Mouse (Mus musculus) heart, embryonic 16.5 days (tissue): ENCODE data around the gene Acss3. TPM values are rescaled to one million over a fixed set of nuclear protein-coding genes. Genes with fewer than 3 reads are reported as not detected.

Experiments
- ATAC-seq: fragments of 200-750 bp; cut with Nextera tagmentation; replicated peaks from 2 replicates; pipeline ENCODE4 v1.8.0; 2017; ENCODE audit warnings: moderate number of reproducible peaks; ENCODE audit not compliant: insufficient read depth, low FRiP score; ENCODE audit errors: extremely low read depth
- H3K27ac ChIP-seq: fragments of 300-500 bp; sonication (generic); 2 replicates; pipeline ENCODE4 v1.5.1; 2014; ENCODE audit warnings: mild to moderate bottlenecking, low read length, control low read depth, moderate library complexity
- H3K27me3 ChIP-seq: fragments of 300-500 bp; sonication (generic); 2 replicates; pipeline ENCODE4 v1.6.1; 2014; ENCODE audit warnings: low read length, mixed read lengths; ENCODE audit not compliant: control insufficient read depth, insufficient read depth
- H3K36me3 ChIP-seq: fragments of 300-500 bp; sonication (generic); 2 replicates; pipeline ENCODE4 v1.6.1; 2014; ENCODE audit not compliant: control insufficient read depth, insufficient read depth
- H3K4me1 ChIP-seq: fragments of 300-500 bp; sonication (generic); 2 replicates; pipeline ENCODE4 v1.6.1; 2014; ENCODE audit warnings: low read length, mixed read lengths; ENCODE audit not compliant: control insufficient read depth, insufficient read depth
- H3K4me2 ChIP-seq: fragments of 300-500 bp; sonication (generic); 2 replicates; pipeline ENCODE4 v1.6.1; 2014; ENCODE audit warnings: low read depth, mild to moderate bottlenecking, control low read depth, low read length
- H3K4me3 ChIP-seq: fragments of 300-500 bp; sonication (generic); 2 replicates; pipeline ENCODE4 v1.5.1; 2014; ENCODE audit warnings: mild to moderate bottlenecking, control low read depth, low read length
- H3K9ac ChIP-seq: fragments of 300-500 bp; sonication (generic); 2 replicates; pipeline ENCODE4 v1.6.1; 2014; ENCODE audit warnings: low read length, control low read depth
- H3K9me3 ChIP-seq: fragments of 300-500 bp; sonication (generic); replicated peaks from 2 replicates; pipeline ENCODE4 v1.6.1; 2016; ENCODE audit warnings: low read length; ENCODE audit not compliant: control insufficient read depth
- whole genome bisulfite sequencing: fragments of 180-500 bp; shearing (Covaris S2); extraction: QIAGEN DNeasy Blood & Tissue Kit; methylation state at CpG from one replicate; pipeline ENCODE4 v1.1.7; 2014; 5-methylcytosine and 5-hydroxymethylcytosine counted together
- polyA plus RNA-seq: library from polyadenylated mRNA; unstranded; fragments of >200 nt; fragmentation: Nextera tagmentation; extraction: Ambion mirVana; gene quantifications from 2 replicates; pipeline ENCODE4 v1.2.1, GENCODE M21; 2015

Gene Acss3
- polyA plus RNA-seq, 1 experiment from 2014 or later, result 2.8 TPM

- no peaks in the 10 kb centered on the region for H3K36me3 ChIP-seq
- no peak overlapping the region for H3K9ac ChIP-seq
- H3K4me3 ChIP-seq, result no peak overlapping the region
- H3K4me1 ChIP-seq, result no peaks in the 10 kb centered on the region; the same call in 1 of the 2 replicates
- no peak for ATAC-seq
- no peaks in the 10 kb centered on the region for H3K9me3 ChIP-seq
- no peak overlapping the region for H3K4me2 ChIP-seq
- H3K27me3 ChIP-seq, result no peaks in the 10 kb centered on the region
- no peak overlapping the region for H3K27ac ChIP-seq
- 77% methylated on average over 2 of the region's 2 CpGs for WGBS
Observed at GRCm38 (mm10) chr10:107119135-107119534, 4.3 kb downstream of the Acss3 start.

GRCm38 (mm10) chr10:107116709-107117267 lies 6.7 kb downstream of the Acss3 start:
- 47% methylated on average over 4 of the region's 4 CpGs for WGBS
- no peak for ATAC-seq
- no peak overlapping the region for H3K27ac ChIP-seq

GRCm38 (mm10) chr10:107115930-107116642 lies 7.4 kb downstream of the Acss3 start:
- Histone ChIP-seq H3K9ac (no peak overlapping the region), H3K4me1 (no peaks in the 10 kb centered on the region), H3K27me3 (no peaks in the 10 kb centered on the region), H3K4me2 (no peak overlapping the region), H3K9me3 (no peaks in the 10 kb centered on the region), H3K4me3 (no peak overlapping the region), H3K36me3 (no peaks in the 10 kb centered on the region), H3K27ac (no peak overlapping the region)
- WGBS, result 41% methylated on average over 1 of the region's 1 CpGs
- no peak for ATAC-seq

More at GRCm38 (mm10) chr10:107116709-107117267, 6.7 kb downstream of the Acss3 start:
- Histone ChIP-seq H3K36me3 (no peaks in the 10 kb centered on the region), H3K4me1 (no peaks in the 10 kb centered on the region), H3K4me3 (no peak overlapping the region), H3K27me3 (no peaks in the 10 kb centered on the region), H3K9me3 (no peaks in the 10 kb centered on the region), H3K9ac (no peak overlapping the region), H3K4me2 (no peak overlapping the region)

- Histone ChIP-seq H3K9ac (no peak overlapping the region), H3K4me3 (no peak overlapping the region), H3K4me2 (no peak overlapping the region), H3K36me3 (no peaks in the 10 kb centered on the region), H3K27me3 (no peaks in the 10 kb centered on the region), H3K27ac (no peak overlapping the region), H3K4me1 (no peaks in the 10 kb centered on the region), H3K9me3 (no peaks in the 10 kb centered on the region)
- WGBS, result 69% methylated on average over 1 of the region's 1 CpGs
- ATAC-seq, result no peak
Observed at GRCm38 (mm10) chr10:107115121-107115520, 8.3 kb downstream of the Acss3 start.

- no peak for ATAC-seq
- Histone ChIP-seq H3K36me3 (no peaks in the 10 kb centered on the region), H3K4me1 (no peaks in the 10 kb centered on the region), H3K4me3 (no peak overlapping the region), H3K27me3 (no peaks in the 10 kb centered on the region), H3K9me3 (no peaks in the 10 kb centered on the region), H3K27ac (no peak overlapping the region), H3K9ac (no peak overlapping the region), H3K4me2 (no peak overlapping the region)
- WGBS, result 65% methylated on average over 3 of the region's 3 CpGs
Observed at GRCm38 (mm10) chr10:107094452-107094851, 29.0 kb downstream of the Acss3 start.

GRCm38 (mm10) chr10:107053846-107054624 lies 69.4 kb downstream of the Acss3 start:
- no peak for ATAC-seq
- H3K27ac ChIP-seq, result no peak overlapping the region
- H3K4me1 ChIP-seq, result no peaks in the 10 kb centered on the region
- no peaks in the 10 kb centered on the region for H3K36me3 ChIP-seq
- no peaks in the 10 kb centered on the region for H3K9me3 ChIP-seq
- no peak overlapping the region for H3K9ac ChIP-seq
- WGBS, result 62% methylated on average over 4 of the region's 4 CpGs
- H3K27me3 ChIP-seq, result no peaks in the 10 kb centered on the region
- H3K4me2 ChIP-seq, result no peak overlapping the region
- no peak overlapping the region for H3K4me3 ChIP-seq

GRCm38 (mm10) chr10:107050489-107050888 lies 73.0 kb downstream of the Acss3 start:
- H3K4me3 ChIP-seq, result no peak overlapping the region
- WGBS, result 56% methylated on average over 2 of the region's 2 CpGs

GRCm38 (mm10) chr10:107042656-107043055 lies 80.8 kb downstream of the Acss3 start:
- peaks cover 9% of the 10 kb centered on the region for H3K4me1 ChIP-seq
- 89% methylated on average over 1 of the region's 1 CpGs for WGBS
- no peak for ATAC-seq
- H3K4me3 ChIP-seq, result no peak overlapping the region
- no peaks in the 10 kb centered on the region for H3K27me3 ChIP-seq
- no peaks in the 10 kb centered on the region for H3K36me3 ChIP-seq
- no peak overlapping the region for H3K9ac ChIP-seq
- no peak overlapping the region for H3K27ac ChIP-seq
- no peak overlapping the region for H3K4me2 ChIP-seq
- H3K9me3 ChIP-seq, result no peaks in the 10 kb centered on the region

More at GRCm38 (mm10) chr10:107050489-107050888, 73.0 kb downstream of the Acss3 start:
- no peaks in the 10 kb centered on the region for H3K4me1 ChIP-seq
- H3K27me3 ChIP-seq, result no peaks in the 10 kb centered on the region
- no peaks in the 10 kb centered on the region for H3K36me3 ChIP-seq
- no peaks in the 10 kb centered on the region for H3K9me3 ChIP-seq
- H3K4me2 ChIP-seq, result no peak overlapping the region
- H3K9ac ChIP-seq, result no peak overlapping the region
- no peak overlapping the region for H3K27ac ChIP-seq
- ATAC-seq, result no peak

- Histone ChIP-seq H3K9ac (no peak overlapping the region), H3K4me1 (peaks cover 9% of the 10 kb centered on the region), H3K4me2 (no peak overlapping the region), H3K27me3 (no peaks in the 10 kb centered on the region), H3K4me3 (no peak overlapping the region), H3K36me3 (no peaks in the 10 kb centered on the region), H3K9me3 (no peaks in the 10 kb centered on the region), H3K27ac (no peak overlapping the region)
- 34% methylated on average over 2 of the region's 2 CpGs for WGBS
- ATAC-seq, result peak; percentile 77
Observed at GRCm38 (mm10) chr10:107040837-107041236, 82.6 kb downstream of the Acss3 start.
